Mouse (Mus musculus) MEL (cell line): Measurements from ENCODE around the gene Tnc. TPM values are rescaled to one million over a fixed set of nuclear protein-coding genes. Genes with fewer than 3 reads are reported as not detected.

ENCODE experiments used
- DNase-seq: peaks from one replicate; pipeline ENCODE4 v3.0.0; 2011; ENCODE audit warnings: low read depth, low spot score
- H3K27ac ChIP-seq: 2 replicates; pipeline ENCODE4 v1.5.1; 2012; ENCODE audit warnings: low read depth, mild to moderate bottlenecking, control low read depth, low read length, moderate library complexity; ENCODE audit not compliant: control insufficient read depth
- H3K27me3 ChIP-seq, 2 experiments: fragments of 150-350 bp in 1 of 2; sonication (generic) in 1 of 2; 2 replicates each; pipeline ENCODE4 v1.6.1; 2012; ENCODE audit warnings: low read length in 2 of 2, mild to moderate bottlenecking in 2 of 2, improper control_type of control experiment in 1 of 2, moderate library complexity in 1 of 2; ENCODE audit not compliant: insufficient read depth in 2 of 2, control insufficient read depth in 1 of 2
- H3K36me3 ChIP-seq, 2 experiments: 2 replicates each; pipeline ENCODE4 v1.6.1; 2012 to 2014; ENCODE audit warnings: low read length in 2 of 2, improper control_type of control experiment in 1 of 2, inconsistent platforms in 1 of 2, mild to moderate bottlenecking in 1 of 2; ENCODE audit not compliant: insufficient read depth in 2 of 2, control insufficient read depth in 1 of 2
- H3K4me1 ChIP-seq, 2 experiments: fragments of 150-350 bp in 1 of 2; sonication (generic) in 1 of 2; 2 replicates each; pipeline ENCODE4 v1.6.1; 2012; ENCODE audit warnings: low read length in 2 of 2, improper control_type of control experiment in 1 of 2, mild to moderate bottlenecking in 1 of 2; ENCODE audit not compliant: insufficient read depth in 2 of 2, control insufficient read depth in 1 of 2
- H3K4me3 ChIP-seq, 2 experiments: fragments of 150-350 bp in 1 of 2; sonication (generic) in 1 of 2; 2 replicates each; pipeline ENCODE4 v1.5.1; 2012; ENCODE audit warnings: low read depth in 2 of 2, low read length in 2 of 2, mild to moderate bottlenecking in 2 of 2, moderate library complexity in 2 of 2, control low read depth in 1 of 2, improper control_type of control experiment in 1 of 2; ENCODE audit not compliant: control insufficient read depth in 1 of 2, insufficient read depth in 1 of 2
- H3K79me2 ChIP-seq: 2 replicates; pipeline ENCODE4 v1.6.1; 2012; ENCODE audit warnings: mild to moderate bottlenecking, low read length, moderate library complexity; ENCODE audit not compliant: control insufficient read depth, poor library complexity, insufficient read depth
- H3K9ac ChIP-seq: 2 replicates; pipeline ENCODE4 v1.6.1; 2012; ENCODE audit warnings: low read depth, mild to moderate bottlenecking, control low read depth, low read length, moderate library complexity; ENCODE audit not compliant: control insufficient read depth, poor library complexity, severe bottlenecking
- H3K9me3 ChIP-seq: fragments of 150-350 bp; sonication (generic); replicated peaks from 2 replicates; pipeline ENCODE4 v1.6.1; 2012; ENCODE audit warnings: mild to moderate bottlenecking, low read length, improper control_type of control experiment, moderate library complexity; ENCODE audit not compliant: insufficient read depth
- BHLHE40 ChIP-seq: IDR thresholded peaks from 2 replicates; pipeline ENCODE4 v1.6.1; 2012; ENCODE audit warnings: low read depth, mild to moderate bottlenecking, inconsistent platforms, low read length, improper control_type of control experiment, borderline replicate concordance
- CHD2 ChIP-seq: IDR thresholded peaks from 2 replicates; pipeline ENCODE4 v1.6.1; 2011; ENCODE audit warnings: low read length, improper control_type of control experiment
- CTCF ChIP-seq, 3 experiments: IDR thresholded peaks in 2 of 3; conservative IDR thresholded peaks in 1 of 3; 2 replicates each; pipeline ENCODE4 v1.5.1; 2011 to 2012; ENCODE audit warnings: low read length in 3 of 3, low read depth in 2 of 3, mild to moderate bottlenecking in 2 of 3, improper control_type of control experiment in 1 of 3, inconsistent platforms in 1 of 3, mixed read lengths in 1 of 3, moderate library complexity in 1 of 3; ENCODE audit not compliant: control insufficient read depth in 1 of 3, insufficient read depth in 1 of 3, poor library complexity in 1 of 3, severe bottlenecking in 1 of 3
- EP300 ChIP-seq, 2 experiments: IDR thresholded peaks; 2 replicates each; pipeline ENCODE4 v1.6.1; 2011; ENCODE audit warnings: improper control_type of control experiment in 2 of 2, low read length in 2 of 2, low read depth in 1 of 2, mild to moderate bottlenecking in 1 of 2
- ETS1 ChIP-seq: IDR thresholded peaks from 2 replicates; pipeline ENCODE4 v1.6.1; 2012; ENCODE audit warnings: low read depth, mild to moderate bottlenecking, inconsistent platforms, low read length, improper control_type of control experiment, moderate library complexity
- GABPA ChIP-seq: IDR thresholded peaks from 2 replicates; pipeline ENCODE4 v1.6.1; 2012; ENCODE audit warnings: low read depth, mild to moderate bottlenecking, inconsistent platforms, low read length, improper control_type of control experiment, moderate library complexity
- MAFK ChIP-seq: IDR thresholded peaks from 2 replicates; pipeline ENCODE4 v1.6.1; 2011; ENCODE audit warnings: low read depth, mild to moderate bottlenecking, low read length, improper control_type of control experiment, borderline replicate concordance
- MAX ChIP-seq: IDR thresholded peaks from 2 replicates; pipeline ENCODE4 v1.6.1; 2011; ENCODE audit warnings: low read length, improper control_type of control experiment
- MEF2A ChIP-seq: IDR thresholded peaks from 2 replicates; pipeline ENCODE4 v1.6.1; 2014; ENCODE audit warnings: low read depth, mild to moderate bottlenecking, inconsistent platforms, low read length, improper control_type of control experiment; ENCODE audit not compliant: poor library complexity, insufficient replicate concordance, severe bottlenecking; ENCODE audit errors: extremely low read depth
- MYB ChIP-seq: IDR thresholded peaks from 2 replicates; pipeline ENCODE4 v1.6.1; 2011; ENCODE audit warnings: mild to moderate bottlenecking, low read depth, low read length, improper control_type of control experiment
- NRF1 ChIP-seq: IDR thresholded peaks from 2 replicates; pipeline ENCODE4 v1.6.1; 2014; ENCODE audit warnings: low read depth, mild to moderate bottlenecking, inconsistent platforms, low read length, improper control_type of control experiment, moderate library complexity; ENCODE audit not compliant: poor library complexity, insufficient read depth, severe bottlenecking
- POLR2A ChIP-seq, 2 experiments: IDR thresholded peaks; 2 replicates each; pipeline ENCODE4 v1.6.1; 2011 to 2012; ENCODE audit warnings: low read length in 2 of 2, mild to moderate bottlenecking in 2 of 2, control low read depth in 1 of 2, improper control_type of control experiment in 1 of 2, low read depth in 1 of 2, moderate library complexity in 1 of 2; ENCODE audit not compliant: control insufficient read depth in 1 of 2, insufficient read depth in 1 of 2, poor library complexity in 1 of 2
- POLR2AphosphoS2 ChIP-seq: IDR thresholded peaks from 2 replicates; pipeline ENCODE4 v1.6.1; 2011; ENCODE audit warnings: low read length, improper control_type of control experiment
- RAD21 ChIP-seq: IDR thresholded peaks from 2 replicates; pipeline ENCODE4 v1.6.1; 2011; ENCODE audit warnings: mild to moderate bottlenecking, low read depth, low read length, improper control_type of control experiment
- TAL1 ChIP-seq: IDR thresholded peaks from 2 replicates; pipeline ENCODE4 v1.6.1; 2012; ENCODE audit warnings: mild to moderate bottlenecking, inconsistent platforms, low read length, moderate library complexity, mixed read lengths
- TCF12 ChIP-seq: IDR thresholded peaks from 2 replicates; pipeline ENCODE4 v1.6.1; 2014; ENCODE audit warnings: low read depth, mild to moderate bottlenecking, inconsistent platforms, low read length, improper control_type of control experiment, moderate library complexity
- USF1 ChIP-seq: IDR thresholded peaks from 2 replicates; pipeline ENCODE4 v1.6.1; 2014; ENCODE audit warnings: low read depth, mild to moderate bottlenecking, inconsistent platforms, low read length, improper control_type of control experiment, moderate library complexity
- USF2 ChIP-seq, 2 experiments: IDR thresholded peaks; 2 replicates each; pipeline ENCODE4 v1.6.1; 2011 to 2012; ENCODE audit warnings: improper control_type of control experiment in 2 of 2, low read length in 2 of 2, borderline replicate concordance in 1 of 2, inconsistent platforms in 1 of 2, low read depth in 1 of 2, mild to moderate bottlenecking in 1 of 2; ENCODE audit not compliant: insufficient read depth in 1 of 2
- polyA plus RNA-seq, 2 experiments: library from polyadenylated mRNA; stranded (reverse) in 1 of 2; unstranded in 1 of 2; fragments of >175 nt in 1 of 2; fragments of >200 nt in 1 of 2; gene quantifications; 2 replicates each; pipeline versions ENCODE4 v1.2.1 to v1.2.4; 2012; ENCODE audit warnings: low replicate concordance in 2 of 2, low read depth in 1 of 2; ENCODE audit not compliant: insufficient read length in 2 of 2, insufficient read depth in 1 of 2, missing spikeins in 1 of 2
- total RNA-seq: library from RNA; depleted of rRNA; stranded (reverse); fragments of 300-350 nt; gene quantifications from 2 replicates; pipeline ENCODE4 v1.2.3, GENCODE M21; 2012

Gene Tnc
- total and polyA plus RNA-seq, 3 experiments = not detected

DNA sequence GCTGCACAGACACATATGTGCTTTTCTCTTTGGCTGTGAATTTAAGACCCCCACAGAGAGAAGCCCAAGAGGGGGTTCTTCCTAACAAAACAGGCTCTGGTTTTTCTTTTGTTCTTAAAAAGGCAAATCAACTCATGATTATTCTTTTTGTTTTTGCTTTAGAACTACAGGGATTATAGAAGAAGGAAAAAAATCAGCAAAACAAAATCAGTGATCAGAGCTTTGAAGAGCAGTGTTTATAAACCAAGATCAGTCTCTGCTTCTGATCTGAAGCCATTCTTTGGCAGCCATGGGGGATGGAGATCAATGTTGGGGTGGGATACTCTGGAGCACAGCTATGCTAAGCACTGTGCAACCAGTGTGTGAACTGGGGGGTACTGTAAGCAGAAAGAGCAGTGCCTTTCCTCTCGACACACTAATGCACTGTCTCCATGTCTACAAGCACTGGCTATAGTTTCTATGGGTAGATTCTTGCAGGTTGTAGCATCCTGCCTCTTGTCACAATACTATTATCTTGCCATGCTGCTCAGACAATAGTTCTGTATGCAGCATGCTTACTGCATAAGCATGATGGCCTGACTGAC is 66.5 kb downstream of the Tnc start:
- no peak overlapping the region for H3K9ac ChIP-seq
- no peaks in the 10 kb centered on the region for H3K27me3 ChIP-seq
- H3K36me3 ChIP-seq = no peaks in the 10 kb centered on the region
- TF ChIP-seq TAL1 = no peak
- TF ChIP-seq POLR2A (IDR thresholded peaks at IDR 0.05; ENCODE audit: control insufficient read depth in 1 of 2, insufficient read depth in 1 of 2, low read depth in 1 of 2, low read length in 2 of 2, poor library complexity in 1 of 2) = no peak
- no peak for TF ChIP-seq EP300 (IDR thresholded peaks at IDR 0.05; ENCODE audit: low read depth in 1 of 2, low read length in 2 of 2)
- TF ChIP-seq CHD2 = no peak
- no peak for TF ChIP-seq MYB
- no peak for TF ChIP-seq MEF2A
- TF ChIP-seq GABPA = no peak
- TF ChIP-seq POLR2AphosphoS2 = no peak
- TF ChIP-seq NRF1 = no peak
- H3K4me3 ChIP-seq = no peak overlapping the region
- H3K9me3 ChIP-seq = no peaks in the 10 kb centered on the region
- H3K4me1 ChIP-seq = no peaks in the 10 kb centered on the region
- H3K79me2 ChIP-seq = no peaks in the 10 kb centered on the region
- DNase-seq = no peak
- H3K27ac ChIP-seq = no peak overlapping the region

DNA sequence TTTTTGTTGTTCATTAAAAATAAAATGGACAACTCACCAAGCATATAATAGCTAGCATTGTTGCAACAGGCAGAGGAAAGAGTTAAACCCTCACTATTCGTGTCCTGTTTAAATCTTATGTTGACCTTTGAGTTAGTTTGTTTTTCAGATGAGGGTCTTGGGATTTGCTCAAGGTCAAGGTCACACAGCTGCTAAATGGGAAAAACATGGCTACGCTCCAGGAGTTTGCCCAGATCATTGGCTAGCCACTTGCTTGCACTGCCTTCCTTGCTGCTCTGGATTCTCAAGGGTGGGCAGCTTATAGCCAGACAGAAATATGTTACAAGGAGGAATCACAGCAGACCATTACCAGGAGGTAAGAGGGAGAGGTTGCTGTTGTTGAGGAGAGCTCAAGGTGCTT is 67.2 kb downstream of the Tnc start:
- TF ChIP-seq BHLHE40 (no peak), MAX (no peak), USF1 (no peak), CTCF (IDR thresholded peaks at IDR 0.05 in 2 of 3, conservative IDR thresholded peaks at IDR 0.05 in 1 of 3; ENCODE audit: control insufficient read depth in 1 of 3, insufficient read depth in 1 of 3, low read depth in 2 of 3, low read length in 3 of 3, poor library complexity in 1 of 3, severe bottlenecking in 1 of 3) (no peak), TAL1 (no peak), MAFK (no peak)
- Histone ChIP-seq H3K9me3 (no peaks in the 10 kb centered on the region), H3K9ac (no peak overlapping the region), H3K79me2 (no peaks in the 10 kb centered on the region), H3K36me3 (no peaks in the 10 kb centered on the region), H3K4me3 (no peak overlapping the region), H3K27me3 (no peaks in the 10 kb centered on the region), H3K27ac (no peak overlapping the region), H3K4me1 (no peaks in the 10 kb centered on the region)
- DNase-seq = no peak

DNA sequence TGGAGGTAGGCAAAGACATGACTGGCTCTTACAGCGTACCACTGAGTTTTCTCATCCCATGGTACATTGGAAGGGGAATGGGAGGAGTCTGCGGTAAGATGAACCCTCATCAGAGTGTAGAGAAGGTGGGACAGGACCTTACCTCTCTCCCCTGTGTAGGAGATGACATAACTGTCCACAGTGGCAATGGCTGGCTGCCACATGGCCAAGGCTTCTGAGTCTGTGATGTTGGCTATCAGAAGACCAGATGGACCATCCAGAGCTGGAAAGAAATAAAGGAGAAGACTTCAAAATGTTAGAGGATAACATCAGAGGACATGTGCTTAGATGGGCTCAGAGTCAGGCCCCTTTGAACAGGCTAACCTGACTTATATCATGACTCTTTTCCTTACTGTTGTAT is 74.3 kb downstream of the Tnc start:
- no peak for TF ChIP-seq ETS1
- no peak for TF ChIP-seq TCF12
- TF ChIP-seq EP300 (IDR thresholded peaks at IDR 0.05; ENCODE audit: low read depth in 1 of 2, low read length in 2 of 2) = no peak
- TF ChIP-seq RAD21 = no peak
- no peak for TF ChIP-seq USF2 (IDR thresholded peaks at IDR 0.05; ENCODE audit: borderline replicate concordance in 1 of 2, insufficient read depth in 1 of 2, low read depth in 1 of 2, low read length in 2 of 2)
- H3K79me2 ChIP-seq = no peaks in the 10 kb centered on the region

More for the DNA sequence above, 74.3 kb downstream of the Tnc start:
- no peaks in the 10 kb centered on the region for H3K36me3 ChIP-seq
- H3K9ac ChIP-seq = no peak overlapping the region
- H3K27me3 ChIP-seq = no peaks in the 10 kb centered on the region
- no peaks in the 10 kb centered on the region for H3K4me1 ChIP-seq
- H3K9me3 ChIP-seq = no peaks in the 10 kb centered on the region
- DNase-seq = no peak
- H3K27ac ChIP-seq = no peak overlapping the region
- H3K4me3 ChIP-seq = no peak overlapping the region
